Mouse (Mus musculus) hindbrain, embryonic 10.5 days (tissue): ENCODE measurements around the gene Cd6. TPM values are rescaled to one million over a fixed set of nuclear protein-coding genes. Genes with fewer than 3 reads are reported as not detected.

Experiments
- DNase-seq: peaks from one replicate; pipeline ENCODE4 v3.0.0-alpha.2; 2017; ENCODE audit warnings: low spot score
- H3K27ac ChIP-seq: fragments of 300-500 bp; sonication (generic); 2 replicates; pipeline ENCODE4 v1.5.1; 2016; ENCODE audit warnings: mild to moderate bottlenecking, moderate library complexity
- H3K27me3 ChIP-seq: fragments of 300-500 bp; sonication (generic); 2 replicates; pipeline ENCODE4 v1.6.1; 2016; ENCODE audit warnings: mild to moderate bottlenecking; ENCODE audit not compliant: poor library complexity, insufficient read depth, severe bottlenecking
- H3K36me3 ChIP-seq: fragments of 300-500 bp; sonication (generic); 2 replicates; pipeline ENCODE4 v1.6.1; 2016; ENCODE audit warnings: mild to moderate bottlenecking, moderate library complexity
- H3K4me1 ChIP-seq: fragments of 300-500 bp; sonication (generic); replicated peaks from 2 replicates; pipeline ENCODE4 v1.6.1; 2016; ENCODE audit warnings: mild to moderate bottlenecking
- H3K4me3 ChIP-seq: fragments of 300-500 bp; sonication (generic); 2 replicates; pipeline ENCODE4 v1.5.1; 2016; ENCODE audit warnings: mild to moderate bottlenecking, moderate library complexity
- H3K9me3 ChIP-seq: fragments of 300-500 bp; sonication (generic); 2 replicates; pipeline ENCODE4 v1.6.1; 2016; ENCODE audit warnings: mild to moderate bottlenecking, moderate library complexity
- WGBS: fragments of 180-500 bp; shearing (Covaris S2); methylation state at CpG from one replicate; pipeline ENCODE4 v1.1.7; 2016; 5-methylcytosine and 5-hydroxymethylcytosine counted together
- polyA plus RNA-seq: library from polyadenylated mRNA; unstranded; fragments of >200 nt; fragmentation: Nextera tagmentation; extraction: Ambion mirVana; gene quantifications from 2 replicates; pipeline ENCODE4 v1.2.1, GENCODE M21; 2016

The Cd6 gene
- polyA plus RNA-seq: not detected in 2 replicates

GRCm38 (mm10) chr19:10829436-10830175 is at the start of gene Cd6:
Cd6 (minus strand) TSS chr19:10830058.
- peaks cover 6% of the 10 kb centered on the region; the same call in 1 of the 2 replicates for H3K4me1 ChIP-seq
- 90% methylated on average over 16 of the region's 16 CpGs for WGBS

GRCm38 (mm10) chr19:10878201-10878837 is 48.5 kb upstream of the Cd6 start:
- DNase-seq: no peak
- H3K9me3 ChIP-seq: no peaks in the 10 kb centered on the region
- 93% methylated on average over 7 of the region's 7 CpGs for WGBS
- H3K4me1 ChIP-seq: peaks cover 30% of the 10 kb centered on the region
- H3K36me3 ChIP-seq: peaks cover 30% of the 10 kb centered on the region
- H3K27me3 ChIP-seq: no peaks in the 10 kb centered on the region
- no peak overlapping the region for H3K27ac ChIP-seq
- H3K4me3 ChIP-seq: no peak overlapping the region

More at GRCm38 (mm10) chr19:10829436-10830175, at the start of gene Cd6:
- DNase-seq: no peak
- Histone ChIP-seq H3K27me3 (peaks cover 8% of the 10 kb centered on the region), H3K27ac (no peak within 1 kb of the TSS), H3K4me3 (no peak within 1 kb of the TSS), H3K9me3 (no peaks in the 10 kb centered on the region), H3K36me3 (no peaks in the 10 kb centered on the region)

DNA sequence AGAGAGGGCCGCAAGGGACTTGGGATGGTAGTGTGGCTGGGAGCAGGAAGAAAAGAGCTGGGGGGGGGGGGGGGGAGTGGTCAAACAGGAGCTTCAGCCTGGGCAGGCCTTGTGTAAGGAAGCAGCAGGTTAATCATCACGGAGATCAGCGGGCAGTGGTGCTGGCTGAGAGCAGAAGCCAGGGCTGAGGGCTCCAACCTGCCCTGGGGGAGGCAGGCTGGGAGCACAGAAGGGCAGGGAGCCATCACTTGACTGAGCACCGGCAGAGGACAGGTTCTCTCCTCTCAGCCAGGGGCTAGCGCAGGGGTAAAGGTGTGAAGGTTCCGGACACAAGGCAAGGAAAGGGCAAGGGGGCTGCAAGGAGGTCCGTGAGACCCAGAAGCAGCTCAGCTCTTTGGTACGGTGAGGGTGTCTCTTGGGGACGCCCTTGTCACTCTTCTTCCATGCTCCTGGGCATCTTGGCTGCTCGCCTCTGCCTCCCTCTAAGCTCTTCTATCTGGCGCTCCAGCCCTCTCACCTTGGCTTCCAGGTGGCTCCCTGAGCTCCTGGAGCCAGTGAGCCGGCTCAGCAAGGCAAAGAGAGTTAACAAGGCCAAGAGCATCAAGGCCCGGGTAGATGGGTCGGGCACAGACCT is 41.6 kb upstream of the Cd6 start:
- H3K27ac ChIP-seq: no peak overlapping the region
- no peaks in the 10 kb centered on the region for H3K9me3 ChIP-seq
- 77% methylated on average over 14 of the region's 14 CpGs for WGBS
- peaks cover 7% of the 10 kb centered on the region; the same call in 1 of the 2 replicates for H3K27me3 ChIP-seq
- peaks cover 50% of the 10 kb centered on the region for H3K4me1 ChIP-seq
- no peak for DNase-seq
- H3K36me3 ChIP-seq: peaks cover 51% of the 10 kb centered on the region
- H3K4me3 ChIP-seq: no peak overlapping the region

- H3K4me1 ChIP-seq: peaks cover 51% of the 10 kb centered on the region
- no peak overlapping the region for H3K27ac ChIP-seq
- H3K4me3 ChIP-seq: no peak overlapping the region
- H3K36me3 ChIP-seq: peaks cover 59% of the 10 kb centered on the region
- no peak for DNase-seq
- 84% methylated on average over 3 of the region's 3 CpGs for WGBS
- peaks cover 7% of the 10 kb centered on the region; the same call in 1 of the 2 replicates for H3K27me3 ChIP-seq
- H3K9me3 ChIP-seq: no peaks in the 10 kb centered on the region
Observed at GRCm38 (mm10) chr19:10870676-10871075, 40.8 kb upstream of the Cd6 start.

DNA sequence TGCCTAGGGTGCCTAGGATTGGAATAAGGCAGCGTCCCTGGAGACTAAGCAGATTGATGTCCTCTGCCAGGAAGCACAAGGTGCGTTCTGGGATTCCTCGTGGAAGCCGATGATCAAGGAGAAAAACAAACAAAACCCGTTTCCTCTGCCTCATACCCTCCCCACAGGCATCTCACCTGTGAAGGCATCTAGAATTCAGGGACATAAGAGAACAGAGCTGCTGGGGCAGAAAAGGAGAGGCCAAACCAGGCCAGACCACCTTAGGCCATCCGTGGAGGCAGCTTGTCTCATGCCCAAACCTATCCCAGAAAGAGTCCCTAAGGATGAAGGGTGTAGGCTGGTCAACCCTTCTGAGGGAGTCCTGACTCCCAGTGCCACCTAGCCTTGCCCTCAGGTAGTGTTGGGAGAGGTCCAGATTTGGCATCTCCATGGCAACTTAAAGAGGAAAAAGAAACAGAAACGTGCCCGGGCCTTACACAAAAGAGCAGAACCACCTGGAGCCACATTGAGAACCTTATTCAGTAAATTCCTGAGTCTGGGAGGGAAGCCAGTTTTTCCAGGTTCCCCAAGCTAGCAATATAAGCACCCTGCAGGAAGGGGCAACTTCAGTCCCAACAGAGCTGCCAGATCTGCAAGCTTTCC is 40.1 kb upstream of the Cd6 start, which contains the start of gene Tmem132a:
Tmem132a (minus strand) TSS at position 55 of the 642 bp plus-strand sequence.
- H3K4me1 ChIP-seq: peaks cover 51% of the 10 kb centered on the region
- DNase-seq: no peak
- WGBS: 5% methylated on average over 8 of the region's 8 CpGs
- H3K27ac ChIP-seq: peak within 1 kb of the TSS; percentile 99
- peaks cover 65% of the 10 kb centered on the region for H3K36me3 ChIP-seq
- peaks cover 7% of the 10 kb centered on the region; the same call in 1 of the 2 replicates for H3K27me3 ChIP-seq
- no peaks in the 10 kb centered on the region for H3K9me3 ChIP-seq
- H3K4me3 ChIP-seq: peak within 1 kb of the TSS; percentile 85

- Histone ChIP-seq H3K27me3 (peaks cover 7% of the 10 kb centered on the region; the same call in 1 of the 2 replicates), H3K4me3 (peak overlapping the region; percentile 85), H3K36me3 (peaks cover 70% of the 10 kb centered on the region), H3K4me1 (peaks cover 51% of the 10 kb centered on the region), H3K27ac (peak overlapping the region; percentile 99), H3K9me3 (no peaks in the 10 kb centered on the region)
- peak; percentile 91 for DNase-seq
- under 1% methylated on average over 43 of the region's 43 CpGs for WGBS
Observed at GRCm38 (mm10) chr19:10869241-10869885, 39.5 kb upstream of the Cd6 start.

GRCm38 (mm10) chr19:10868623-10869141 is 38.8 kb upstream of the Cd6 start:
- Histone ChIP-seq H3K27me3 (peaks cover 7% of the 10 kb centered on the region; the same call in 1 of the 2 replicates), H3K36me3 (peaks cover 70% of the 10 kb centered on the region), H3K4me3 (peak overlapping the region; percentile 85), H3K27ac (peak overlapping the region; percentile 99), H3K9me3 (no peaks in the 10 kb centered on the region), H3K4me1 (peaks cover 51% of the 10 kb centered on the region)
- whole genome bisulfite sequencing: under 1% methylated on average over 17 of the region's 17 CpGs
- DNase-seq: no peak

DNA sequence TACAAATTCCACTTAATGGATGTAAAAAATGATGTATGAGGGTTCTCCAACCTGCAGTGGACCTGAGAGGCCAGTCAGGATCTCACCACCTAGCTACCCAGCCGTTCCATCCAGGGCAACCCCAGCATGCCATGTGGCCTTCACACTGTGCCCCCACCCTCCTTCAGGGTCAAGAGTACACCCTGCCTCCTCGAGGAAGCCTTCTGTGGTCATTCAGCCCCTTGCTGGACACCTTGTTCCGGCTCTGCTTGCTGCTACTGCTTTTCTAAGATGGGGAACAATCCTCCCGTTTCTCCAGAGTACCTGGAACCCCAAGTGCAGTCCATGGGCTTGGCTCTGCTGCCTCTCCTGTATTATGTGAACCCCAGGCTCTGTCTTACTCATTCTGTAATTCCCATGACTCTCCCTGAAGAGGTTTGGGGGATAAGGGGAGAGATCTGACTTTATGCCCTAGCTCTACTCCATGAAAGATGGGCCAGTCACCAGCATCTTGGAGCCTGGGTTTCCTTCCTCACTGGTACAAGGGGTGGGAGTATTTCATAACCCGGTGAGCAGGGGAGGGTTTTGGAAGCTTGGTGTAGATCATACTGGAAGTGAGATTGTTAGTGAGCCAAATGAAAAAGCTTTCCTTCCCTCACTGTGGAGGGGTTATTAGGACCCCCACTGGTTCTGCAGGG is 38.2 kb upstream of the Cd6 start:
- peak overlapping the region; percentile 99 for H3K27ac ChIP-seq
- WGBS: 40% methylated on average over 5 of the region's 5 CpGs
- no peak for DNase-seq

DNA sequence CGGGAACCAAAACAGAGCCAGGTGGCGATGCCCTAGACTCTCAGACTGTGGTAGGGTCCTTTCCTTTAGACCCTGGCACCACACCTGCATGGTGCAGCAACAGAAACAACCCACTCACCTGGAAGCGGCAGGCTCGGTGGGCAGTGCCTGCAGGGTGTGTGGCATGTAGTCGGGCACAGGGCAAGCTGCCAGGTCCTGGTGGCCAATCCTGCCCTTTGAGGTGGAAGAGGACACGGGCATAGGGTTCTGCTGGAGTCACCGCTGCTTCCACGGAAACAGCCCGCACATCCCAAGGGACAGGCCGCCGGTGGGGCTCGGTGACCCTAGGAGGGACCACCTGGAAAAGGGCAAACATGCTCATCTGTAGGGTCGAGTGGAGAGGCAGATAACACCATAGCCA is 36.5 kb upstream of the Cd6 start:
- no peak overlapping the region for H3K4me3 ChIP-seq
- H3K36me3 ChIP-seq: peaks cover 70% of the 10 kb centered on the region
- H3K27me3 ChIP-seq: peaks cover 7% of the 10 kb centered on the region; the same call in 1 of the 2 replicates
- H3K9me3 ChIP-seq: no peaks in the 10 kb centered on the region
- H3K4me1 ChIP-seq: peaks cover 49% of the 10 kb centered on the region
- DNase-seq: no peak
- H3K27ac ChIP-seq: no peak overlapping the region
- WGBS: 94% methylated on average over 13 of the region's 13 CpGs

More for the DNA sequence above, 38.2 kb upstream of the Cd6 start:
- Histone ChIP-seq H3K27me3 (peaks cover 7% of the 10 kb centered on the region; the same call in 1 of the 2 replicates), H3K9me3 (no peaks in the 10 kb centered on the region), H3K4me1 (peaks cover 51% of the 10 kb centered on the region), H3K4me3 (peak overlapping the region; percentile 85), H3K36me3 (peaks cover 70% of the 10 kb centered on the region)

DNA sequence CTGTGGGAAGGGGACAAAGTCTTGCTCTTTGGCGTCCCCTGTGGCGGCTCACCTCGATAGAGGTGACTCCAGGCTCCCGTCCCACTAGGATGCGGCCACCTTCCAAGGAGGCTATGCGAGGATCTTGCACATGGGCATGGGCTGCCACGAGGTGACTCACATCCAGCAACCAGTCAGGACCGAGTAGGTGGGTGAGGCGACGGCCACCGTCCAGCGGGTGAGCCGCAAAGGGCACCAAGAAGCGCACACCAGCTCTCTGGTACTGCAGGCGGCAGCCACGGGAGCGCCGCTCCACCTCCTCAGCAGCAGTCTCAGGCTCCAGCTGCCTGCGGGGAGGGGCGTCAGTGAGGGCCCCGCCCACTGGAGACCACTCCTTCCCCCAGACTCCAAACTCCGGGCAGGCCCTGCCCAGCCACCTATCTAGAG is 30.2 kb upstream of the Cd6 start:
- no peak for DNase-seq
- 47% methylated on average over 22 of the region's 22 CpGs for WGBS
- Histone ChIP-seq H3K27me3 (no peaks in the 10 kb centered on the region), H3K27ac (no peak overlapping the region), H3K36me3 (peaks cover 99% of the 10 kb centered on the region), H3K9me3 (no peaks in the 10 kb centered on the region), H3K4me3 (no peak overlapping the region), H3K4me1 (peaks cover 17% of the 10 kb centered on the region; the same call in 1 of the 2 replicates)

DNA sequence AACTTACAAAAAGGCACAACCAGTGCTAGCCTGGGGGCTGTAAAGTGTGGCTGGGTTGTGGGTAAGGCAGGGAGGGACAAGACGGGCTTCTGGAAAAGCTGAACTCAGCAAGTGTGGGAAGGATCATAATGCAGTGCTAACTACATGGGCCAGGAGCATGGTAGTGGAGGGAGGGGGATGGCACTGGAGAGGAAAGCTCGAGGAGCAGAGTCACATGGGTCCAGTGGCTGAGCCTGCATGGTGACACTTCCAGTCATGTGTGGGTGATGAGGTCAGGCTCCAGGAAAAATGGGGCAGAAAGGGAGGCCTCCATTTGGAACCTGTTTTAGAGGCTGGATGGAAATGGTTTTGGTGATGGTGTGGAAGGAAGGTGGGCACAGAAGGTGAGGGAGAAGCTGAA is 26.7 kb upstream of the Cd6 start:
- H3K27me3 ChIP-seq: no peaks in the 10 kb centered on the region

More for the DNA sequence above, 26.7 kb upstream of the Cd6 start:
- DNase-seq: no peak
- Histone ChIP-seq H3K4me3 (no peak overlapping the region), H3K27ac (no peak overlapping the region), H3K36me3 (peaks cover 63% of the 10 kb centered on the region), H3K4me1 (peaks cover 17% of the 10 kb centered on the region; the same call in 1 of the 2 replicates), H3K9me3 (no peaks in the 10 kb centered on the region)
- 64% methylated on average over 2 of the region's 2 CpGs for WGBS
